Mouse (Mus musculus): ENCODE data around the gene Nhsl1.

GRCm38 (mm10) chr10:18506501-18506946 lies 187.7 kb downstream of the Nhsl1 start:
- TF ChIP-seq POLR2AphosphoS5 (IDR thresholded peaks at IDR 0.05; ENCODE audit: insufficient replicate concordance, low read depth, low read length), result no peak
- TF ChIP-seq CTCF (IDR thresholded peaks at IDR 0.05; ENCODE audit: low read depth, low read length), result no peak
